Mouse (Mus musculus): ENCODE measurements around the gene Hdac7. TPM values are rescaled to one million over a fixed set of nuclear protein-coding genes. Genes with fewer than 3 reads are reported as not detected.
A peak's percentile ranks its signal among the peaks of the same experiment; 100 is the strongest.

Hdac7 gene
- polyA plus RNA-seq, 1 experiment from 2014 or later: 29.8 TPM

GRCm38 (mm10) chr15:97765090-97765794 lies 79.1 kb downstream of the Hdac7 start:
- DNase-seq (no peak), ATAC-seq (ENCODE audit: low FRiP score, low TSS enrichment) (no peak)
- Histone ChIP-seq H3K4me1 (ENCODE audit: control insufficient read depth, insufficient read depth, low read length) (peaks cover 30% of the 10 kb centered on the region), H3K4me2 (ENCODE audit: low read length) (peak overlapping the region; percentile 87), H3K9ac (replicated peaks; ENCODE audit: low read length) (no peak overlapping the region), H3K27ac (replicated peaks; ENCODE audit: low read depth, low read length) (no peak overlapping the region), H3K36me3 (ENCODE audit: control insufficient read depth, insufficient read depth, low read length) (no peaks in the 10 kb centered on the region), H3K27me3 (ENCODE audit: control insufficient read depth, insufficient read depth, low read length) (peaks cover 16% of the 10 kb centered on the region; the same call in 1 of the 2 replicates), H3K9me3 (ENCODE audit: control insufficient read depth, low read length) (no peaks in the 10 kb centered on the region), H3K4me3 (replicated peaks; ENCODE audit: low read depth, low read length) (peak overlapping the region; percentile 7; the same call in 1 of the 2 replicates)
- 34% methylated on average over 13 of the region's 13 CpGs for WGBS

DNA sequence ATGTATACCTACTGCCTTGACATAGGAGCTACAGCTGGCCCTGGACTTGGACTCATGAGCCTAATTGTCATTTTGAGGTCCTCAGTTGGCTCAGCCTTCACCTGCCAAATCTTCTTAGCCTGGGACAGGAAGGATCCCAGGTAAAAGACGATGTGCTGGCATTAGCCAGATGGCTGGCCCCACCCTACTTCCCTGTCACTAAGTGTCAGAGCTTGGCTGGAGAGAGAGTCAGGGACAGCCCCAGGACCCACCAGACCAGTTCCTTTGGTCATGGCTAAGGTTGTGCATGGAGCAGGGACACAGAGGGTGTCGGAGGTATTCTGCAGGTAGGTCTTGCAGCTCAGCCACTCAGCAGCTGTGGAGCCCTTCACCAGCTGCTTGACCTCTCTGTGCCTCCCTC lies 79.8 kb downstream of the Hdac7 start:
- DNase-seq: no peak
- Histone ChIP-seq H3K27ac (replicated peaks; ENCODE audit: low read depth, low read length) (no peak overlapping the region), H3K9me3 (ENCODE audit: control insufficient read depth, low read length) (no peaks in the 10 kb centered on the region), H3K4me2 (ENCODE audit: low read length) (no peak overlapping the region), H3K27me3 (ENCODE audit: control insufficient read depth, insufficient read depth, low read length) (peaks cover 16% of the 10 kb centered on the region; the same call in 1 of the 2 replicates), H3K4me3 (replicated peaks; ENCODE audit: low read depth, low read length) (no peak overlapping the region), H3K4me1 (ENCODE audit: control insufficient read depth, insufficient read depth, low read length) (peaks cover 30% of the 10 kb centered on the region), H3K36me3 (ENCODE audit: control insufficient read depth, insufficient read depth, low read length) (no peaks in the 10 kb centered on the region), H3K9ac (replicated peaks; ENCODE audit: low read length) (no peak overlapping the region)
- WGBS: 85% methylated on average over 2 of the region's 2 CpGs
- no peak for ATAC-seq (ENCODE audit: low FRiP score, low TSS enrichment)

GRCm38 (mm10) chr15:97763256-97764049 lies 80.8 kb downstream of the Hdac7 start:
- Histone ChIP-seq H3K36me3 (ENCODE audit: control insufficient read depth, insufficient read depth, low read length) (no peaks in the 10 kb centered on the region), H3K4me3 (replicated peaks; ENCODE audit: low read depth, low read length) (no peak overlapping the region), H3K9ac (replicated peaks; ENCODE audit: low read length) (no peak overlapping the region), H3K9me3 (ENCODE audit: control insufficient read depth, low read length) (no peaks in the 10 kb centered on the region), H3K4me1 (ENCODE audit: control insufficient read depth, insufficient read depth, low read length) (peaks cover 30% of the 10 kb centered on the region), H3K27me3 (ENCODE audit: control insufficient read depth, insufficient read depth, low read length) (peaks cover 10% of the 10 kb centered on the region; the same call in 1 of the 2 replicates), H3K27ac (replicated peaks; ENCODE audit: low read depth, low read length) (no peak overlapping the region), H3K4me2 (ENCODE audit: low read length) (no peak overlapping the region)
- DNase-seq: no peak
- no peak for ATAC-seq (ENCODE audit: low FRiP score, low TSS enrichment)
- WGBS: 64% methylated on average over 9 of the region's 9 CpGs

DNA sequence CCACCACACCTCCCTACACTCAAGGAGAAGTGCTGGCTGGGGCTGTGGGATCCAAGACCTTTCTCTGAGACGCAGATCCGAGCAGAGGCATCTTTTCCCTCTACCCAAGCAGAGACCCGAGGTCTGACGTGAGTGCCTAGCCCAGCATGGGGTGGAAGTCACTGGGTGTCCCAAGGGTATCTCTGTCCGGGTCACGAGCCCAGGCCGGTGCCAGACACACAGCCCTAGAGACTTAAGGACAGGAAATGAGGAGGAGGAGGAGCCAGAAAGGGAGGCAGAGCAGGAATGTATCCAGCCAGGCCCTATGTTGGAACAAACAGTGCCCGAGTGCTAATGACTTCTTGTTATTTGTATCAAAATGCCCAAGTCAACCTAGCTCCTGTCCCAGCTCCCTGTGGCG lies 81.6 kb downstream of the Hdac7 start:
- H3K4me1 ChIP-seq (ENCODE audit: control insufficient read depth, insufficient read depth, low read length): peaks cover 23% of the 10 kb centered on the region
- H3K4me3 ChIP-seq (replicated peaks; ENCODE audit: low read depth, low read length): no peak overlapping the region
- no peak overlapping the region for H3K9ac ChIP-seq (replicated peaks; ENCODE audit: low read length)
- DNase-seq: no peak
- H3K27ac ChIP-seq (replicated peaks; ENCODE audit: low read depth, low read length): no peak overlapping the region
- H3K27me3 ChIP-seq (ENCODE audit: control insufficient read depth, insufficient read depth, low read length): peaks cover 9% of the 10 kb centered on the region; the same call in 1 of the 2 replicates
- 81% methylated on average over 9 of the region's 9 CpGs for WGBS
- no peaks in the 10 kb centered on the region for H3K36me3 ChIP-seq (ENCODE audit: control insufficient read depth, insufficient read depth, low read length)
- H3K4me2 ChIP-seq (ENCODE audit: low read length): no peak overlapping the region
- H3K9me3 ChIP-seq (ENCODE audit: control insufficient read depth, low read length): no peaks in the 10 kb centered on the region
- ATAC-seq (ENCODE audit: low FRiP score, low TSS enrichment): no peak

- WGBS: 43% methylated on average over 13 of the region's 13 CpGs
- ATAC-seq (ENCODE audit: low FRiP score, low TSS enrichment): no peak
- H3K27me3 ChIP-seq (ENCODE audit: control insufficient read depth, insufficient read depth, low read length): peaks cover 9% of the 10 kb centered on the region; the same call in 1 of the 2 replicates
These were observed 82.9 kb downstream of the Hdac7 start for GRCm38 (mm10) chr15:97761438-97761837.

GRCm38 (mm10) chr15:97760952-97761351 lies 83.3 kb downstream of the Hdac7 start:
- no peaks in the 10 kb centered on the region for H3K36me3 ChIP-seq (ENCODE audit: control insufficient read depth, insufficient read depth, low read length)
- no peaks in the 10 kb centered on the region for H3K9me3 ChIP-seq (ENCODE audit: control insufficient read depth, low read length)
- no peak for ATAC-seq (ENCODE audit: low FRiP score, low TSS enrichment)
- peaks cover 9% of the 10 kb centered on the region; the same call in 1 of the 2 replicates for H3K27me3 ChIP-seq (ENCODE audit: control insufficient read depth, insufficient read depth, low read length)
- H3K4me2 ChIP-seq (ENCODE audit: low read length): no peak overlapping the region
- H3K4me3 ChIP-seq (replicated peaks; ENCODE audit: low read depth, low read length): no peak overlapping the region
- DNase-seq: no peak
- no peak overlapping the region for H3K27ac ChIP-seq (replicated peaks; ENCODE audit: low read depth, low read length)
- WGBS: 68% methylated on average over 5 of the region's 5 CpGs
- H3K9ac ChIP-seq (replicated peaks; ENCODE audit: low read length): no peak overlapping the region
- H3K4me1 ChIP-seq (ENCODE audit: control insufficient read depth, insufficient read depth, low read length): peaks cover 8% of the 10 kb centered on the region

More at GRCm38 (mm10) chr15:97761438-97761837, 82.9 kb downstream of the Hdac7 start:
- H3K27ac ChIP-seq (replicated peaks; ENCODE audit: low read depth, low read length): no peak overlapping the region
- H3K9me3 ChIP-seq (ENCODE audit: control insufficient read depth, low read length): no peaks in the 10 kb centered on the region
- no peak for DNase-seq
- no peak overlapping the region for H3K4me2 ChIP-seq (ENCODE audit: low read length)
- no peak overlapping the region for H3K9ac ChIP-seq (replicated peaks; ENCODE audit: low read length)
- H3K4me1 ChIP-seq (ENCODE audit: control insufficient read depth, insufficient read depth, low read length): peaks cover 13% of the 10 kb centered on the region
- no peak overlapping the region for H3K4me3 ChIP-seq (replicated peaks; ENCODE audit: low read depth, low read length)
- no peaks in the 10 kb centered on the region for H3K36me3 ChIP-seq (ENCODE audit: control insufficient read depth, insufficient read depth, low read length)

DNA sequence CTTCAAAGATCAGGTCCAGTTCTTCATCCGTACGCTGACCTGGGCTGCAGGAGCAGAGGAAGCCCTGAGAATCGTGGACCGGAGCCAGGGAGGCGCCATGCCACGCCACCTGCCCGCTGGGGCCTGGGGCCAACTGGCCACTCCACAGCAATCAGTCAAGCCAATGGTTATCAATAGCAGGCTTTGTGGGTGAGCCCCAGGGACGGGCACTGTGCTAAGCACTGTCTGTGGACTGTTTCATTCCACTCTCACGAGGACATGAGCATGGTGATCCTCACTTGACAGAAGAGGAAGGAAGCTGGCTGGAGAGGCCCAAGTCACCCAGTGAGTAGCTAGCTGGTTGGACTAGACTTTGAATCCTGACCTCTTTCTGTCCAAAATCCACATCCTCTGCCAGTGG lies 84.3 kb downstream of the Hdac7 start:
- H3K27ac ChIP-seq (replicated peaks; ENCODE audit: low read depth, low read length): no peak overlapping the region
- no peaks in the 10 kb centered on the region for H3K36me3 ChIP-seq (ENCODE audit: control insufficient read depth, insufficient read depth, low read length)
- DNase-seq: no peak
- ATAC-seq (ENCODE audit: low FRiP score, low TSS enrichment): no peak
- no peak overlapping the region for H3K9ac ChIP-seq (replicated peaks; ENCODE audit: low read length)
- no peaks in the 10 kb centered on the region for H3K9me3 ChIP-seq (ENCODE audit: control insufficient read depth, low read length)
- peaks cover under 1% of the 10 kb centered on the region; the same call in 1 of the 2 replicates for H3K4me1 ChIP-seq (ENCODE audit: control insufficient read depth, insufficient read depth, low read length)
- H3K27me3 ChIP-seq (ENCODE audit: control insufficient read depth, insufficient read depth, low read length): peaks cover 5% of the 10 kb centered on the region; the same call in 1 of the 2 replicates
- no peak overlapping the region for H3K4me2 ChIP-seq (ENCODE audit: low read length)
- H3K4me3 ChIP-seq (replicated peaks; ENCODE audit: low read depth, low read length): no peak overlapping the region
- 93% methylated on average over 9 of the region's 9 CpGs for WGBS

DNA sequence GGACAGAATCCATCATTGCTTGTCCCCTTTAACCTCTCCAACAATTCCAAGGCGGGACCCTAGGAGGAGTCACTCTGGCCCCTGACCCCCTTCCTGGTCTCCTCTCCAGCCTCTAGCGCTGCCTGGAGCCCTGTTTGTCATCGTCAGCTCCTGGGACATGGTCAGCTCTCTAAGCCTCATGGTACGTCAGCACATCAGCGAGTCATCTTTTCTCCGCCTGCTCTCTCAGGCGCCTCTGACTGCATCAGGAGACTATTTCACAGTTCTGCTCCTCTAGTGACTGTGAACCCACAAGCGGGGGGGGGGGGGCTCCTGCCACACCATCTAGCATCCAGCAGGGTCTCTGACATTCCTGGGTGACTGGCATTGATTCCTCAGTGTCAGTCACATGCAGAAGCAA lies 88.9 kb downstream of the Hdac7 start:
- Histone ChIP-seq H3K4me3 (replicated peaks; ENCODE audit: low read depth, low read length) (no peak overlapping the region), H3K9ac (replicated peaks; ENCODE audit: low read length) (no peak overlapping the region), H3K27me3 (ENCODE audit: control insufficient read depth, insufficient read depth, low read length) (no peaks in the 10 kb centered on the region), H3K36me3 (ENCODE audit: control insufficient read depth, insufficient read depth, low read length) (no peaks in the 10 kb centered on the region), H3K4me1 (ENCODE audit: control insufficient read depth, insufficient read depth, low read length) (peaks cover 5% of the 10 kb centered on the region), H3K27ac (replicated peaks; ENCODE audit: low read depth, low read length) (no peak overlapping the region), H3K9me3 (ENCODE audit: control insufficient read depth, low read length) (no peaks in the 10 kb centered on the region), H3K4me2 (ENCODE audit: low read length) (no peak overlapping the region)
- DNase-seq (no peak), ATAC-seq (ENCODE audit: low FRiP score, low TSS enrichment) (no peak)
- WGBS: 49% methylated on average over 8 of the region's 8 CpGs

All from midbrain, embryonic 14.5 days (tissue).